Mouse (Mus musculus): ENCODE results near the gene Hdac9. TPM values are rescaled to one million over a fixed set of nuclear protein-coding genes. Genes with fewer than 3 reads are reported as not detected.

The Hdac9 gene
- polyA plus RNA-seq (2012; rRNA removed) = 1.5 and 1.6 TPM in 2 replicates

GRCm38 (mm10) chr12:34916995-34917394 is at the start of gene Hdac9:
TSS of gene Hdac9 (minus strand) at chr12:34917095.

Other genes with a start within 250 kb of the Hdac9 start
- gene Prps1l1, start 67.7 kb upstream of the Hdac9 start, polyA plus RNA-seq (2012; rRNA removed) = not detected in 2 replicates
- 4.8 and 4.9 TPM in 2 replicates for gene Snx13, start 130.1 kb upstream of the Hdac9 start, polyA plus RNA-seq (2012; rRNA removed)

Measured in colon, adult 2 months (tissue).